Mouse (Mus musculus): Measurements from ENCODE around the gene Dnm1.

Gene Dnm1

DNA sequence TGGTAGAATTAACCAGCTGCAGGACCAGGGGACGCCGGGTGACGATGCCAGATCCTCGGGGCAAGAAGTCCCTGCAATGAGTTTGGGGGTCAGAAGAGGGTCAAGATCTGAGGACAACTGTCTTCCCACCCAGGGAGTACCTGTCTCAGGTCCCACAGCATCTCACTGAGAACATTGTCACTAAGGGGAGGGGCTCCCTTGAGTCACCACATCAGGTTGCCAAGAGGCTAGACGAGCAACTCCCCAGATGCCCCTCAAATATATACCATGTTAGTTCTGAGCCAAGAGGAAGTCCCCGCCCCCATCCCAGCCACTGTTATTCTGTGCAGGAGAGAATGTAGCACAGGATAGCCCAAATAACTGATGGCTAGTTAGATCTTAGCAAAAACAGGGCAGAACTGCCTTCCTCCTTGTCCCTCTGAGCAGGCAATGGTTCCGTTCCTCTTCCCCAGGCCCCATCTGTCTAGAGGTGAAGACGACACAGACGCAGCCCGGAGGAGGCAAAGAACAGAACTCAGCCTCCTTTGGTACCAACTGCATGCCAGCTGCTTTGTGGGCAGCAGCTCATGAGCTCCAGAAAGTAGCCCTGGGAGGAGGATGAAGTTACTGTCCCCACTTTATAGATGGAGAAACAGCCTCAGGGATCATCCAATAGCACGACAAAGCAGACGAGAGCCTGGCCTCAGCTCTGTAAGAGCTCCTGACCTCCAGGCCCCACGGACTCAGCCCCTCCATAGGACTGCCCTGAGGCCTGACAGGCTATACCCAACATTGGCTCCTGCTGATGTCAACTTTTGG, 12.1 kb downstream of the Dnm1 start:
- DNase-seq (ENCODE audit: extremely low spot score, low spot score), result no peak

DNA sequence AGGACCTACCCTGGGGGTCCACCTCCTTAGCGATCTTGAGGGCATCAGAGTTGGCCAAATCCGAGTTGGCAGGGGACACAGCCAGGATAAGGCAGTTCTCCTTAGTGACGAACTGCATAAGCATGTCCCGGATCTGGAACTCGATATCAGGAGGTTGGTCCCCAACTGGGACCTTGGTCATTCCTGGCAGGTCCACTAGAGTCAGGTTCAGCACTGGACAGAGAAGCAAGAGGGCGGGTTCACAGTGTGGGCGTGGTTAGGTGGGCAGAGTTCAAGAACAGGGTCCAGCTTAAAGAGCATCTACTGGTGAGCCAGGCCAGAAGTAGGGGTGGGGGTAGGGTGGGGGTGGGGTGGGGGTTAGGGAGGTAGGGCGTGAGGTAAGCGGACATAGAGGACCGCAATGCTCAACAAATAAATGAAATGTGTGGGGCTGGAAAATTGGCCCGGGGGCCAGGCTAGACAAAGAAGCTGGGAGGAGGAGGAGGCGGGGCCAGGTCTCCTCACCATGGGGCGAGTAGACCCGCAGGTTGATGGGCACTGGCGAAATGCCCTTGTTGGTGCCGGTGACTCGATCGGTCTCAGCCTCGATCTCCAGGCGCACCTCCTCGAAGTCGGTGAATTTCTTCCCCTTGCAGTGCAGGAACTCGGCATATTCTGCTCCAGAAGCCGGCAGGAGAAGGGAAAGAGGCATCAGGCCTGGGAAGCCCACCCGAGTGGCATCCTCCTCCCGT, 13.1 kb downstream of the Dnm1 start:
- DNase-seq (ENCODE audit: extremely low spot score, low spot score), result no peak

- no peak for DNase-seq (ENCODE audit: extremely low spot score, low spot score)
Observed at GRCm38 (mm10) chr2:32335888-32336287, 17.2 kb downstream of the Dnm1 start.

DNA sequence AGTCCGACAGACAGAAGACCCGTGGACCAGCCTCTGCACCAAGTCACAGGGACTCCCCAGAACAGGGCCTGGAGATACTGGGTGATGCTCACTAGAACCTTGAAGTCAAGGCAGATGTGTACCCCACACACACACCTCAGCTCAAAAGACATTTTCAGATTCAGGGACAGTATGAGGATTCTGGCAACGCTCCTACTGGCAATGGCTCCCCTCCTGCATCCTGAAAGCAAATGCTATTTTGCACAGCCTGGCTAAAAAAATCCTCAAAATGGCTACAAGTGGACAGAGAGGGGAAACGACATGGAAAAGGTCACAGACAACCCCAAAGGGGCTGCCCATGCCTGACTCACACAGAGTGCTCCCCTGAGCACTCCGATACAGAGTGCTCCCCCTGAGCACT, 21.0 kb downstream of the Dnm1 start:
- no peak for DNase-seq (ENCODE audit: extremely low spot score, low spot score)

- DNase-seq (ENCODE audit: extremely low spot score, low spot score), result no peak
Observed at GRCm38 (mm10) chr2:32329531-32329930, 23.6 kb downstream of the Dnm1 start.

DNA sequence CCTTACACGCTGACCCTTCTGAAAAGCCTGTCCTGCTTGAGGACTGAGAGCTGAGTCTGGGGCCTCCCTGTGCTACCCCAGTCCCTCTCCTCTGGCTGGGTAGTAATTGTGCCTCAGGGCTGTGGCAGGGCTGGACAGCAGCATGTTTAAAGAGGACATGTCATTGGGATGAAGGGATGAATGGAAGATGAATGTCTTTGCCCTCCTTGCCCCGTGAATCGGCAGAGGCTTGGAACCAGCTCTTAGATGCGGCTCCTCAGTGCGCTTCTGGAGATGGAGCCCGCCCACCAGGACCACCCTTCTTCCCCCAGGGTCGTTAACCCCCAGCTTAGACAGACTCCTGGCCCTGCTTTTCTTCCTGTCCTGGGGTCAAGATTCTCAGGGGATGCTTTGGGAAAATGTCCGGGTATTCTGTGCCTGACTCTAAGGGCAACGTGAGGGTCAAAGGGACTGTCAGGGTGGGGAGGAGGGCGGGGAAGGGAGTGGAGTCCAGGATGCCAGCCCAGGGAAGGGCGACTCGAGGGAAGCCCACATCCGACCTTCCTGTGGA, 24.2 kb downstream of the Dnm1 start:
- DNase-seq (ENCODE audit: extremely low spot score, low spot score), result peak; percentile 54

DNA sequence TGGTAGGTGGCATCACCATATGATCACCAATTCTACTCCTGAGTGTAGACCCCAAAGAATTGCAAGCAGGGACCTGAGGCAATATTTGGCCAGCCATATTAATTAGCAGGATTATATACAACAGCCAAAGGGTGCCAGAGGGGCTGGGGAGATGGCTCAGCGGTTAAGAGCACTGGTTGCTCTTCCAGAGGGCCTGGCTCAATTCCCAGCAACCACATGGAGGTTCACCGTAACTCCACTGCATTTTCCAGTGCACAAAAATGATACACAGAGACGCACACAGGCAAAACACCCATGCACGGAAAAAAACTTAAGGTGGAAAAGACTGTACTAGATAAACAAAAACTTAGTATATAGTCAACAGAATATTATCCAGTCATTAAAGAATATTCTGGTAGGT, 25.9 kb downstream of the Dnm1 start:
- no peak for DNase-seq (ENCODE audit: extremely low spot score, low spot score)

- no peak for DNase-seq (ENCODE audit: extremely low spot score, low spot score)
Observed at GRCm38 (mm10) chr2:32325342-32325741, 27.8 kb downstream of the Dnm1 start.

DNA sequence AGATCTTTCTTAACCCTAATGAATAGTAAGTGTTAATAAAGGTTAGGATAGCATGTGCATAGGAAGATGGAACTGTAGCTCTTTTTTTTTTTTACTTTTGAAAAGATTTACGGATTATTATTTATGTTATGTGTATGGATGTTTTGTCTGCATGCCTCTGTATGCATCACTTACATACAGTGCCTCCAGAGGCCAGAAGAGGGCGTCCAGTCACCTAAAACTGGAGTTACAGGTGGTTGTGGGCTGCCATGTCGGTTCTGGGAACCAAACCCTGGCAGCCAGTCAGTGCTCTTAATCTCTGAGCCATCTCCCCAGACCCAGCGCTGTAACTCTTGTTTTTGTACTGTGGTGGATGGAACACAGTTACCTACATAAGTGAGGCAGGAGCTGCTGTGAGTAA, 28.8 kb downstream of the Dnm1 start:
- no peak for DNase-seq (ENCODE audit: extremely low spot score, low spot score)

- no peak for DNase-seq (ENCODE audit: extremely low spot score, low spot score)
Observed at GRCm38 (mm10) chr2:32322754-32323741, 30.1 kb downstream of the Dnm1 start.

- no peak for DNase-seq (ENCODE audit: extremely low spot score, low spot score)
Observed at GRCm38 (mm10) chr2:32321591-32322298, 31.4 kb downstream of the Dnm1 start.

DNA sequence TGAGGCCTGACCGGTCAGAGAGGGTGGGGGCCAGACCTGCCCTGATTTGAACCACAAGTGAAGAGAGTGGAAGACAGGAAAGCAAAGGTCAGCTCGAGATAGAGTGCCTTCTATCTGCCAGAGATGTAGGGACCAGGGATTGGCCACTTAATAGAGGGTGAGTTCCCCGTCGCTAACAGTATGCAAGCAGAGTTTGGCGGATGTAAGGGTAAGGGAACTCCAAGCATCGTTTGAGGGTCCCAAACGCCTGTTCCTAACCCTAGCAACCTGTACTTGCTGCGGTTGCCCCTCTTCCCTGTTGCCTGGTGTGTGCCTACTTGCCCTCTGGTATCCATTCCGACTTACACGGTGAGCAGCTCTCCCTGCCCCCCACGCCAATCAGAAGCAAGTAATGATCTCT, 32.4 kb downstream of the Dnm1 start:
- DNase-seq (ENCODE audit: extremely low spot score, low spot score), result no peak

DNA sequence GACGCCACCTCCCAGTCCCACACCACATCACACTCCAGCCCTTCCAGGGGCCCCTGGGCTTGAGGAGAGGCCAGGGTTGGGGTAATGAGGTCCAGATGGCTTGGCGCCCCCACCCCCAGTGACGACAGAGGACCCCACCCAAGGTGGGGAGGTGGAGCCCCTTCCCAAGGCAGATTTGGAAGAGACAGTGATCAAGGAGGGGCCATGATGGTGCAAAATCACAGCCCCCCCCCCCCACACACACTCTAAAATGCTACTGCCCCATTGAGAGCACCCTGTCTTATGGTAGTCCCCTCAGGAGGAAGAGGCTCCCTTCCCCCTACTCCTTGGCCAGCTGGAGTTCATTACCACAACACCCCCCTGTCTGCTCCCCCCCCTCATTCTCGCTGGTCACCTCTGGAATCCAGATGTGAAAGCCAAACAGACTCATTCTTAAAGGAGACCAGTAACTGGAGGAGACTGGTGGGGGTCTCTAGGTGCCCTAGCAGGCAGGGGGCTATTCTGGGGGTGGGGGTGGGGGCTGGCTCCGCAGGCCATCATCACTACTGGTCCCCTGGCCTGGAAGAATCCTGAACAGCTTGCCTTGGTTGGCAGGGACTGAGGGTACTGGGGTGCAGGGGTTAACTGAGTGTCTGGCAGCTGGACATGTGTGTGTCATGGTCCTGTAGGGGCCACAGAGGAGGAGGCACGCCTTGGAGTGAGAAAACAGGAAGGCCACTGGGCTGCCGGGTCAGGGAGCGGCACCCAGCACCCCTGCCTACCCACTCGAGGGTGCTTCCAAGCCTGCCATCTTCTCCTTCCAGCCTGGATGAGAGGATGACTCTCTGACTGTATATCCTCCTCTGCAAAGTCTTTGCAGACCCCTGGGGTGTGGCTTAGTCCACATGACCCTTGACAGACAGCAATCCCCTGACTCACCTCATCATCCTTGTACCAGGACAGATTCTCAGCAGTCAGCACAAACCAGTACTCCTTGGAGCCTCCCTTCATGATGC, 33.3 kb downstream of the Dnm1 start:
- peak; percentile 69 for DNase-seq (ENCODE audit: extremely low spot score, low spot score)

DNA sequence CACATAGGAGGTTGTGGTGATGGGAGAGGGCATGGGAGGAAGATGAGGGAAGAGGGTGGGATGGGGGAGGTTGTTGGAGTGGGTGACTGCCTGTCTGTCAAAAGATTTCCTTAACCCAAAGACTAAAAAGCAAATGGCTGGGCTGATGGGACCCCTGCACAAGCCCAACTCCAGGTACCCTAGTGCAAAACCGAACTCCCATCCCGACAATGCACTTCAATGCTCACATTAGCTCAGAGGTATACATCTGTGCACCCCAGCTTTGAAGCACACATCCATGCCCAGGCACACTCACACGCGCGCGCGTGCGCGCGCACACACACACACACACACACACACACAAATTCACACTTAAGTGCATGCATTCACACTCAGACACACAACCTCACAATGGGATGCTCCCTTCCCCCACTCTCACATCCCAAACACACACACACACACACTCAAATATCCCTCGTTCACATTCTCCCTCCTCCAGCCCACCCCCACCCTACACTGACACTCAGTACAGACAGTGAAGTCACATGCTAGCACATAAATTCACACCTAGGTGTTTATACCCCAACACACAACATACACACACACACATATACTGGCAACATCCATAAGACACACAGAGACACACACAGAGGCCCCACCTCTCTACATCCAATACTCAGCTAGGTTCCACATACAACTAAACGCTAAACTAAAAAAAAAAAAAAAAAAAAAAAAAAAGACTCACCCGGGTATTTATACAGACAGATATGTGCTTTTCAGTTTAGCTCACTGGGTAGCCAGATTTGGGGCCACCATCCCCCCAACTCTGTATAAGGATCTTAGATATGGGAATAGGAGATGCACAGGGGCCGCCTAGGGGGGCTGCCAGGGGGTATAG, 34.2 kb downstream of the Dnm1 start:
- peak; percentile 31 for DNase-seq (ENCODE audit: extremely low spot score, low spot score)

GRCm38 (mm10) chr2:32317791-32318417, 35.2 kb downstream of the Dnm1 start:
- DNase-seq (ENCODE audit: extremely low spot score, low spot score), result peak; percentile 88

DNA sequence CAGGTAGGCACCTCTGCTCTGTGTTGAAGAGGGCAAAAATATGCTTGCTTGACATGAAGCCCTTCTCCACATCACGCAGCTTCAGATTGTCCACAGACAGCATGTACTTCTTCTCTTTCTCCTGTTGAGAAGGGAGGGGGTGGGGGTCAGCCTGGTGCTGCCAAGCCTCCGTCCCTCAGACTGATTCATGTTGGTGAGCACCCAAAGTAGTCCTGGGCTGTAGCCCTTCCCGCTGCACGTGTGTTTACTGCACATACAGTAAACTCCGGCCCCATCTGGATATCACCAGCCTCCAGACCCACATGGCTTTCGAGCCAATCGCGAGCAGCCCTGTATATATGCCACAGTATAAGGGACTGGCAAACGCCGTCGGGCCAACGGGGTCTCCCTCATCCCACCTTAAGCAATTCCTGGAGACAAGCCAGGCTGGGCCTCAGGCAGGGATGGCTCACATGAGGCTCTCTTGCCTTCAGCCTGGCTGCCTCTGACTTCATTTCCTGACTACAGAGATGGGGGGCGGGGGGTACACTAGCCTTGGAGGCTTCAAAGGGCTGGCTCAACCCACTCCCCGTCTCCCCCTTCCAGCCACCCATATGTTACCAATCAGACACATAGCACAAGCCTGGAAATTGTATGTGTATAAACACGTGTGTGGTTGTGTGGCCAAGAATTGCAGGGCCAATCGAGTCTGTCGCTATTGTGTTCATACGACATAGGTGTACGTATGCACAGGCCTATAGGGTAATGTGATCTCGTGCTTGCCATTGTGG, 36.1 kb downstream of the Dnm1 start:
- peak; percentile 56 for DNase-seq (ENCODE audit: extremely low spot score, low spot score)

DNA sequence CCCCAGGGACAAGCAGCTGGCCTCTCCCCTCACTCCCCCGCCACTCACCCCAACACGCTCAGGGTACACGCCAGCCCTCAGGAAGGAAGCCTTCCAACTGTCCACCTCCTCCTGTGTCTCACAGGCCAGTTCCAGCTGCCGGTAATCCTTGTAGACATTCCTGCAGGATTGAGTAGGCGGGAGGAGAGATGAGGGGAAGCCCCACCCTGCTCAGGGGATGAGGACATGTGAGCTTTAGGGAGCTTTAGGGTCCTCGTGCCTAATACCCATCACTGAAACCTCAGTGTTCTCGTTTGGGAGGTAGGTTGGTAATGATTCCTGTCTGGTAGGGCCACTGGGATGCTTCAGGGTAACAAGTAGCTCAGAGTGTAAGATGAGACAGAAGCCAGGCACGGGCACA, 37.4 kb downstream of the Dnm1 start:
- DNase-seq (ENCODE audit: extremely low spot score, low spot score), result peak; percentile 29

Measured in neural tube, embryonic 10.5 days (tissue).